Comparison of ENCODE assay signal across 14 mouse cellular contexts in genomic region chr17:57305593-57305992, GRCm38 (mm10). TPM values are rescaled to one million over a fixed set of nuclear protein-coding genes. Genes with fewer than 3 reads are reported as not detected.
DNase-seq lines count a peak whose midpoint lies in the region; TF ChIP-seq lines count a peak whose summit lies in the region.
"Had no signal": no experiment of that assay in that cellular context is flagged by ENCODE, and none has a peak within 500 bp of the region (broad histone marks: within the 10 kb centered on the region; RNA-seq: fewer than 3 reads in every experiment).

No protein-coding gene starts in this region.

- H3K4me1 ChIP-seq in ES-E14 (ENCODE audit: control insufficient read depth in 2 of 2, insufficient read depth in 2 of 2, low read length in 2 of 2, poor library complexity in 1 of 2): no peaks in the 10 kb centered on the region
- H3K4me1 ChIP-seq: stomach, embryonic 15.5 days had no signal

- DNase-seq in spleen, postnatal 36 days (ENCODE audit: low spot score in 2 of 2): peak; percentile 14 to 45
- no peak for DNase-seq in spleen, adult 18-20 months
- DNase-seq in ES-E14 (ENCODE audit: low read depth, low spot score) (peak; percentile 31), liver (peak; percentile 44)
- DNase-seq in splenic B cell, adult 2 months (ENCODE audit: low read depth, low spot score): peak; percentile 59
- DNase-seq in cerebellum, postnatal 10 days: no peak
- no peak for DNase-seq in layer of hippocampus, adult 11-12 months (ENCODE audit: low spot score)
- DNase-seq in lung, postnatal 25 days (ENCODE audit: low spot score): no peak
- DNase-seq: cerebellum, adult 9-11 months; kidney, postnatal 25 days had no signal

- in situ Hi-C loops in ES-E14 (cut with MboI; ENCODE audit: low sequenced_read_pairs in 2 of 2, unreplicated experiment in 2 of 2): no loop called here

- H3K36me3 ChIP-seq in ES-E14 (ENCODE audit: control insufficient read depth, insufficient read depth, low read length, poor library complexity, severe bottlenecking): no peaks in the 10 kb centered on the region
- H3K36me3 ChIP-seq in splenic B cell, adult 2 months (ENCODE audit: control insufficient read depth, insufficient read depth, low read length, poor library complexity, severe bottlenecking): peaks cover 37% of the 10 kb centered on the region
- H3K36me3 ChIP-seq: stomach, embryonic 15.5 days had no signal

- H3K27ac ChIP-seq in ES-E14 (ENCODE audit: insufficient read depth, low read depth, low read length, poor library complexity, severe bottlenecking): no peak overlapping the region
- H3K27ac ChIP-seq: left cerebral cortex, adult 2 months; liver, embryonic 14.5 days; macrophage; stomach, embryonic 15.5 days had no signal

- no peak overlapping the region for H3K9ac ChIP-seq in ES-E14 (ENCODE audit: insufficient read depth, low read depth, low read length, poor library complexity, severe bottlenecking)
- H3K9ac ChIP-seq: liver, embryonic 14.5 days; stomach, embryonic 15.5 days had no signal

- H3K27me3 ChIP-seq in splenic B cell, adult 2 months (ENCODE audit: control insufficient read depth, insufficient read depth, low read length, poor library complexity, severe bottlenecking): no peaks in the 10 kb centered on the region
- H3K27me3 ChIP-seq: stomach, embryonic 15.5 days had no signal

- no peaks in the 10 kb centered on the region for H3K9me3 ChIP-seq in ES-E14 (ENCODE audit: control insufficient read depth, insufficient read depth, low read depth, low read length)
- H3K9me3 ChIP-seq: stomach, embryonic 15.5 days had no signal

- no peak overlapping the region for H3K4me3 ChIP-seq in ES-E14 (ENCODE audit: insufficient read depth in 1 of 2, low read depth in 1 of 2, low read length in 2 of 2, poor library complexity in 1 of 2, severe bottlenecking in 1 of 2)
- H3K4me3 ChIP-seq: left cerebral cortex, adult 2 months; stomach, embryonic 15.5 days had no signal

TF ChIP-seq in ES-E14, 5 proteins besides CTCF, POLR2A, EP300 and RAD21:
- no peak for TF ChIP-seq ZC3H11A (IDR thresholded peaks at IDR 0.05; ENCODE audit: borderline replicate concordance, low read depth, low read length)
- TF ChIP-seq CHD2 (IDR thresholded peaks at IDR 0.05; ENCODE audit: low read depth, low read length): no peak
- no peak for TF ChIP-seq ZNF384 (IDR thresholded peaks at IDR 0.05; ENCODE audit: low read depth, low read length)
- TF ChIP-seq HCFC1 (IDR thresholded peaks at IDR 0.05; ENCODE audit: borderline replicate concordance, insufficient read depth, low read length): no peak
- no peak for TF ChIP-seq MAFK (IDR thresholded peaks at IDR 0.05; ENCODE audit: insufficient read depth, low read depth, low read length)

RNA-seq across cellular contexts. Expression of gene Vav1, which starts 26.7 kb away (rescaled TPM):
- total RNA-seq in ES-E14 (2012; rRNA removed): 1.1 and 1.3 TPM in 2 replicates

RNA-seq across cellular contexts. Expression of gene Adgre1, which starts 52.9 kb away (rescaled TPM):
- total RNA-seq in ES-E14 (2012; rRNA removed): 0.22 TPM in 1 of 2 replicates, not detected in the other

RNA-seq across cellular contexts. Expression of gene Trip10, which starts 56.3 kb away (rescaled TPM):
- 40.6 and 45.5 TPM in 2 replicates for total RNA-seq in ES-E14 (2012; rRNA removed)

RNA-seq across cellular contexts. Expression of gene Gpr108, which starts 57.3 kb away (rescaled TPM):
- 25.0 and 32.8 TPM in 2 replicates for total RNA-seq in ES-E14 (2012; rRNA removed)

Comparison
In these comparisons a context has a peak if more than half of its experiments do, and no peak if none do; other contexts are left out.
1. DNase-seq: peak in spleen, postnatal 36 days (2 of 2), ES-E14 (single experiment), liver (single experiment) and splenic B cell, adult 2 months (single experiment); none in spleen, adult 18-20 months (0 of 2), cerebellum, postnatal 10 days (0 of 2), layer of hippocampus, adult 11-12 months (single experiment) and lung, postnatal 25 days (single experiment).